8 mouse cellular contexts compared by ENCODE assay signal in genomic region chr16:44139536-44140185, GRCm38 (mm10). TPM values are rescaled to one million over a fixed set of nuclear protein-coding genes. Genes with fewer than 3 reads are reported as not detected.
A peak's percentile ranks its signal among the peaks of the same experiment; 100 is the strongest.
DNase-seq lines count a peak whose midpoint lies in the region.

Gene Atp6v1a (minus strand): TSS chr16:44139705.
Gene Naa50 (plus strand): TSS chr16:44139830.

- H3K4me1 ChIP-seq in hindbrain, embryonic 10.5 days (replicated peaks), result peaks cover 25% of the 10 kb centered on the region

- H3K4me3 ChIP-seq in hindbrain, embryonic 10.5 days, result peak within 1 kb of the TSS; percentile 96

- H3K36me3 ChIP-seq in hindbrain, embryonic 10.5 days, result 0 out of 2 replicates have a peak, but pooled peaks cover under 1% of the 10 kb centered on the region

- no peaks in the 10 kb centered on the region for H3K9me3 ChIP-seq in hindbrain, embryonic 10.5 days

- peak within 1 kb of the TSS; percentile 97 for H3K27ac ChIP-seq in hindbrain, embryonic 10.5 days

- no peaks in the 10 kb centered on the region for H3K27me3 ChIP-seq in hindbrain, embryonic 10.5 days (ENCODE audit: insufficient read depth, poor library complexity, severe bottlenecking)

- WGBS in hindbrain, embryonic 10.5 days, result under 1% methylated on average over 71 of the region's 71 CpGs

- DNase-seq in MEL-GATA-1-ER (ENCODE audit: extremely low read depth, low read depth), result peak; percentile 66
- peak; percentile 90 for DNase-seq in cerebellum, adult 8-10 months
- peak; percentile 94 for DNase-seq in forelimb bud, embryonic 11.5 days (ENCODE audit: low read depth, low spot score)
- peak; percentile 92 for DNase-seq in hindbrain, embryonic 10.5 days (ENCODE audit: low spot score)
- DNase-seq in layer of hippocampus, postnatal 25 days (ENCODE audit: extremely low spot score in 1 of 2, low spot score in 1 of 2), result peak; percentile 83 to 93
- peak; percentile 89 for DNase-seq in lung, postnatal 25 days (ENCODE audit: low spot score)
- peak; percentile 96 for DNase-seq in retina, embryonic 14.5 days (ENCODE audit: low spot score)
- peak; percentile 96 for DNase-seq in thymus, postnatal 4 days

RNA-seq across cellular contexts. Expression of gene Atp6v1a, which starts in this region (rescaled TPM):
- 43.3 and 47.6 TPM in 2 replicates for polyA plus RNA-seq in hindbrain, embryonic 10.5 days (2016; fragmentation: Nextera tagmentation; extraction: Ambion mirVana)
- total RNA-seq in layer of hippocampus, postnatal 25 days (2021), result 100 to 1,000 TPM; 546 to 614 TPM

RNA-seq across cellular contexts. Expression of gene Naa50, which starts in this region (rescaled TPM):
- 78.0 and 123 TPM in 2 replicates for polyA plus RNA-seq in hindbrain, embryonic 10.5 days (2016; fragmentation: Nextera tagmentation; extraction: Ambion mirVana)
- 10 to 100 TPM; 55.9 to 56.1 TPM for total RNA-seq in layer of hippocampus, postnatal 25 days (2021)

Comparison
In these comparisons a context has a peak if more than half of its experiments do, and no peak if none do; other contexts are left out.
1. Peak in every context shown above with its lines: DNase-seq, H3K4me3 ChIP-seq and H3K27ac ChIP-seq.